Mouse (Mus musculus) lung, postnatal 14 days (tissue): ENCODE data around the gene Tead3.
A peak's percentile ranks its signal among the peaks of the same experiment; 100 is the strongest.

Source experiments
- DNase-seq: peaks from one replicate; pipeline ENCODE4 v3.0.0; 2021

The Tead3 gene

GRCm38 (mm10) chr17:28350466-28351352 lies at the start of gene Tead3:
Gene Tead3, minus strand, starts transcription at chr17:28350817.
- peak; percentile 85 for DNase-seq

GRCm38 (mm10) chr17:28394994-28395393 lies 44.4 kb upstream of the Tead3 start:
- DNase-seq, result no peak

- no peak for DNase-seq
These were observed 43.6 kb upstream of the Tead3 start for GRCm38 (mm10) chr17:28394051-28394765.

- no peak for DNase-seq
These were observed 41.2 kb upstream of the Tead3 start for GRCm38 (mm10) chr17:28391568-28392432.

GRCm38 (mm10) chr17:28388534-28388933 lies 37.9 kb upstream of the Tead3 start:
- no peak for DNase-seq

GRCm38 (mm10) chr17:28386150-28386905 lies 35.7 kb upstream of the Tead3 start:
- peak; percentile 88 for DNase-seq

GRCm38 (mm10) chr17:28384298-28384697 lies 33.7 kb upstream of the Tead3 start:
- DNase-seq, result peak; percentile 54

- no peak for DNase-seq
These were observed 29.6 kb upstream of the Tead3 start for GRCm38 (mm10) chr17:28380255-28380654.

GRCm38 (mm10) chr17:28375592-28376061 lies 25.0 kb upstream of the Tead3 start:
- no peak for DNase-seq

GRCm38 (mm10) chr17:28374494-28374893 lies 23.9 kb upstream of the Tead3 start:
- no peak for DNase-seq

GRCm38 (mm10) chr17:28373821-28374220 lies 23.2 kb upstream of the Tead3 start:
- DNase-seq, result peak; percentile 57

- no peak for DNase-seq
These were observed 21.3 kb upstream of the Tead3 start for GRCm38 (mm10) chr17:28371941-28372340.

- no peak for DNase-seq
These were observed 20.7 kb upstream of the Tead3 start for GRCm38 (mm10) chr17:28371286-28371685.

- DNase-seq, result no peak
These were observed 18.4 kb upstream of the Tead3 start for GRCm38 (mm10) chr17:28369056-28369455.

- peak; percentile 94 for DNase-seq
These were observed 17.8 kb upstream of the Tead3 start for GRCm38 (mm10) chr17:28368449-28368848.

- no peak for DNase-seq
These were observed 14.5 kb upstream of the Tead3 start, which contains the start of gene Tulp1 for GRCm38 (mm10) chr17:28365122-28365521. Gene Tulp1, minus strand, starts transcription at chr17:28365222.

- no peak for DNase-seq
These were observed 12.9 kb upstream of the Tead3 start for GRCm38 (mm10) chr17:28363507-28363906.

GRCm38 (mm10) chr17:28362653-28363292 lies 12.2 kb upstream of the Tead3 start:
- no peak for DNase-seq

GRCm38 (mm10) chr17:28361921-28362652 lies 11.5 kb upstream of the Tead3 start:
- DNase-seq, result no peak

- peak; percentile 30 for DNase-seq
These were observed 10.1 kb upstream of the Tead3 start for GRCm38 (mm10) chr17:28360531-28361277.
